Mouse (Mus musculus): ENCODE data around the gene Rif1.
"Not testable (repeated sequence)": the region's sequence is repeated elsewhere in the genome, so short reads cannot be mapped to it uniquely, and the experiment has no call there.

The Rif1 gene

DNA sequence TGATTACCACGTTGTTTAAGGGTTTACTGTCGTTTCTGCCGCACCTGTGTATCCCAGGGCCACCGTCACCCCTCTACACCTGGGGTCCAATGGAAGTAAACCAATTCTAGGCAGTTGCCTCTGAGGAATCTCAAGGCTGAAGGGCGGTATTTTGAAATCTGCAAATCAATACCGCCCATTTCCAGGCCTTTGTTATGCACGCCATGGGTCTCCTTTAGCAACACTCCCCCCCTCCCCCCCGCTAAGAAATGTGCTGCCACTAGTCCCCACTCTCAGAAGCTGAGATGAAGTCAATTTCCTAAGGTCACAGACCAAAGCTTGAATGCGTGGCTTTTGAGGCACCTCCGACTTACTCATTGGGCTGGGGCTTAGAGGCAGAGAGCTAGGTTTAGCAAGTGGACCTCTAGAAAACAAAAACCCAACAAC lies 554 bp upstream of the Rif1 start:
- DNase-seq (ENCODE audit: low spot score): no peak

DNA sequence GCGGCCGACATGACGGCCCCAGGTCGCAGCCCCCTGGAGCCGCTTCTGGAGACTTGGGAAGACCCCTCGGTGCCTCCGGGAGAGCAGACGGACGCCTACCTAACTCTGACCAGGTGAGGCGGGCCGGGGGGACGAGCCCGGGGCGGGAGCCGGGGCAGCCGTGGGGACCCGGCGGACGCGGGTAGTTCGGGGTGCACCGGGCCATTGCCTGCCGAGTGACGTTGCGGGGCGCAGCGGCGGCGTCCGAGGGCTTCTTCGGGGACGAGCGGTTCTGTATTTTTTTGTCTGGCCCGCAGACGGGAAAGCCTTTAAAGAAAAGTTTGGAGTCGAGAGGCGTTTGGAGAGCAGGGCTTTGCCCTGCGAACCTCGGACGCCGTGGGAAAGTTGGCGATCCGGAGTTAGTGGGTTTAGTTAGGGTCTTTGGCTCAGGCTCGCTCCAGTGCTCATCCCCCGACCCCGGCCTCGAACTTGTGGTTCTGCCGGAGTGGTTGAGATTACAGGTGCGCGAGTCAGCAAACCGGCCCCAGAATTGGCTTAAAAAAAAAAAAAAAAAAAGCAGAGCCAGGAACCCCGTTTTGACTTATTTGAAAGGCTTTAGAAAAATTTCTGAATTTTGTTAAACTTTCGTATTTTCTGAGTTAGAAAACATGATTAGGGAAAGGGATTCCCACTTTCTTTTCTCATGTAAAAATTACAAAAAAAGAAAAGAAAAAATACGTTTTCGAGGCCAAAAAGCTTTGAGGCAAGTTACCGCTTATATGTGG lies 691 bp downstream of the Rif1 start:
- DNase-seq (ENCODE audit: low spot score): no peak

DNA sequence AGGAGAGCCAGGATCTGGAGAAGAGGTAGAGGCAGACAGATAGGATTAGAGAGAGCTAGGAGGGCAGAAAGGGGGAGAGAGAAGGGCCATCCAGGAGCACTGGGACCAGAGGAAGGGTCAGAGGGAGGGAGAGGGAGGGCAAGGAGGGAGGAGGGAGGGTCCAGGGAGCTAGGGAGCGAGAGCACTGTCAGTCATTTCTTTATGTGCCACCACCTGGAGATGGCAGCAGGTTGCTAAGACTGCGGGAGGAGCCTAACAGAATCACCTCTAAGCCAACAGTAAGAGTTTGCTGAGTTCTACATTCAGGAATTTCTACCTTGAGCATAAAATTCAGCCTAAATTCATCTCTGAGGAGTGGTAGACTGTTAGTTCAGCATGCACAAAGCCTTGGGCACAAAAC lies 6.0 kb downstream of the Rif1 start:
- no peak for DNase-seq (ENCODE audit: low spot score)

DNA sequence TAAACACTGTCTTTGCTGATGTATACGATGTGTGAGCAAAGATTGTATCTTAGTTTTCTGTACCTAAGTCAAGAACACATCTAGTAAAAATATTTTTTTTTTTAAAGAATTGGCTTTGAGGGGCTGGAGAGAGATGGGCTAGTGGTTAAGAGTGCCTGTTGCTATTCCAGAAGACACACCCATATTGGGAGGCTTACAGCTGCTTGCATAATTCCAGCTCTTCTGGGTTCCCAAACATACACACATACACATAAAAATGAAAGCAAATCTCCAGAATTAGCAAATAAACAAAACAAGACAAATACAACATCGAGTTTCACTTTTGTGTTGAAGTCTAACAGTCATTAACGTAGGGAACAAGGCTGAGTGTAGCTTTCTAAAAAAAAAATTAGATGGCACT lies 11.4 kb downstream of the Rif1 start:
- DNase-seq (ENCODE audit: low spot score): no peak

DNA sequence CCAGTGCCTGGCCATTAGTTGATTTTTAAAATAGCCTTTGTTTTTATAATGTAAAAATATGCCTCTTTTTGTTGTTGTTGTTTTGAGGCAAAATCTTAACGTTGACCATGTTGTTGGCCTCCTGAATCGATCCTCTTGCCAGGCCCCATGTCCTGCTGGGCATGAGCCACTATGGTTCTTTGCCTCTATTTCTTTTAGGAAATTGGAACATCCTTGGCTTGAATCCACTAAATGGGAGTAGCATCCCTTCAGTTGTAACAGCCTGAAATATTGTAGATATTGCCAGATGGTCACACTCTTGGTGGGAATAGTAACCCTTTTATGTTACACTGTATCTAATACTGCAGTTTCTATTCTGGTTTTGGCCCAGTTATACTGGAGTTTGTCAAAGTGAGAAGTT lies 11.9 kb downstream of the Rif1 start:
- no peak for DNase-seq (ENCODE audit: low spot score)

DNA sequence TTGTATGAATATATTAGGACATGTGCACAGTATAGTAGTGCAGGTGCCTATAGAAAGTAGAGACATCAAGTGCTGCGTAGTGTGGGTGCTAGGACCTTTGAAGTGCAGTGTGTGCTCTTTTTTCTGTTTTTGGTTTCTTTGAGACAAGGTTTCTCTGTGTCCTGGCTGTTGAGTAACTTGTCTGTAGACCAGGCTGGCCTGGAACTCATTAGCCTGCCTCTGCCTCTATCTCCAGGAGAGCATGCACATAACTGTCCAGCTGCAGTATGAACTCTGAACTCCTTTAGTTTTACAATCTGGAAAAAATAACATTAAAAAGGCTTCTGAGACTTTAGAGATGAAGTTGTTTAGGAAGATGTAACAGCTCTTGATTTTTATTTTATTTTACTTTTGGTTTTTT lies 41.5 kb downstream of the Rif1 start:
- no peak for DNase-seq (ENCODE audit: low spot score)

DNA sequence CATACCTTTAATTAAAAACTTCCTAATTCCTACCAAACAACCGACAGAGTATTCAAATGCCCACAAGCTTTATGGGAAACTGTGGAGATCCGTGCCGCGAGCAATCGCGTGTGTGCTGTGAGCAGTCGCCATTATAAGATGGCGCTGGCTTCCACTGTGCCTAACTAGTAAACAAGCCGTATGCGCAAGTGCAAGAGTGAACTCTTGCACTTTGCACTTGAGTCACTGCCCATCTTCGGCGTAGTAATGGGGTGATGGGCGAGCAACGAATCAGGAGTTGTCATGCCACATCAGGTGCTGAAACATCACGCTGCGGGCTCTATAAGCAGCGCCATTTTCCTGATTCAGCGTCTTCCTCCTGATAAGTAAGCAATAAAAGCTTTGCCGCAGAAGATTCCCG lies 58.7 kb downstream of the Rif1 start:
- DNase-seq (ENCODE audit: low spot score): not testable (repeated sequence)

DNA sequence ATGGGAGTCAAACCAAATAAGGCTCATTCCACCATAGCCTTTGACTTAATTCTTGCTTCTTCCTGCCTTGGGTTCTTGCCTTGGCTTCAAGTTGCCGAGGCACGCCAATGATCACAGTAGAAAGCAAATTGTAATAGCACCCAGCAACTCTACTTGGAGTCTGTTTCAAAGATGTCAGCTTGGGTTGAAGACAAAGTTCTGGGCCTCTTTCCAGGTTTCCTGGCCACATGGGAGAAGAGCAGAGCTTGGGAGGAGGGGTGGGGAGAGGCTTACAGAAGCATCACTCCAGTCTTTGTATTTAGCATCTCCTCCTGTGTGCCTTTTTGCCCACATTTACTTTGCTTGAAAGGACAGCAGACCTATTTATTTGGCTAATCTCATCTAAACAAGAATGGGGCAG lies 60.7 kb downstream of the Rif1 start:
- no peak for DNase-seq (ENCODE audit: low spot score)

DNA sequence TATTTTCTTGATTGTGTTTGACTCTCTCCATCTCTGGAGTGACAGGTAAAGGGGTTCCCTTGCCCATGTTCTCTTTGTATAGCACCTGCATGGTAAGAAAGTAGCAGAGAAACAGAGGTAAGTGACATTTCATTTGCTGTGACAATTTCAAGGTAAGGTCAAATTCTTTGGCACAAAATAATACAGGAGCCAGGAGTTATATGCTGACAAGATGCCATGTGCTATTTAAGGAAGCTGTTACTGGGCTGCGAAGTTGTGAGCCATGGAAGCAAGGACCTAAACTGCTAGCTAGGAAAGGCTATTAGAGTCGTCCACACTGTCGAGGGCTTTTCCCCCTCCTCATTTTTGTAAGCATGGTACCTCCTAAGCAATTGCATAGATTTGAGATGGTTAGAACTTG lies 80.4 kb downstream of the Rif1 start:
- DNase-seq (ENCODE audit: low spot score): no peak

DNA sequence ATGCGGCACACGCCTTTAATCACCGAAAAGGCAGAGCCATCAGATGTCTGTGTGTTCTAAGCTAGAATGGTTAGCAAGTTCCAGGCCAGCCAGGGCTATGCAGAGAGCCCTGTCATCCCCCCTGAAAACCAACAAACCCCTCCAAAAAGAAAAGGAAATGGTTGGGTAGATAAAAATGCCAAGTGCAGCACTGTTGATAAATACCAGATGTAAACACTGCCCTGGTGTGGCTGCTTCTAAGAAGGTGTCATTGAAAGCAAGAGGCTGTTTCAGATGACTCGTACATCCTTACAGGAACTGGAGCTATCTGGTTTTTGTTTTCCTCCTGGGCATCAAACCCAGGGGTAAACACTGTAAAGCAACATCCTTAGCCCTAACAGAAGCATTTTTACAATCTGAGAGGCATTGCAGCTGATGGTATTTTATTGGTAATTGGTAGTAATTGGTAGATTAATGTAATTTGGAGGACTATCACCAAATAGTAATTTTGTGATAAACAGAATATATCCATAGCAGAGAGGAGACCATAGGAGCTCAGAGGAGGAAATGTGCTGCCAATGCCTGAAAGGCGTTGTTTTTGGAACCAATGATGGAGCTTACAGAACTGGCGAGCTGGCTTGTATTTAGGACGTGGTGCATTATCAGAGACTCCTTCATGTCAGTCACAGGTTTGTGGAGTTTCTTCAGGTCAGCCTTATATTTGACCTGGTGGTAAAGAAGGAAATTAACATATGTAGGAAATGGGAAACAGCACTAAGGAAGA lies 96.8 kb downstream of the Rif1 start:
- DNase-seq (ENCODE audit: low spot score): no peak
